Mouse (Mus musculus) activated CD4-positive, CD25-positive, alpha-beta regulatory T cell, adult 9 weeks (primary cell): ENCODE measurements around the gene Gse1. TPM values are rescaled to one million over a fixed set of nuclear protein-coding genes. Genes with fewer than 3 reads are reported as not detected.

Experiments
- polyA plus RNA-seq: library from polyadenylated mRNA; unstranded; fragments of 100-300 nt; shearing (Covaris generic); gene quantifications from one replicate; pipeline ENCODE4 v1.2.1, GENCODE M21; 2017

The Gse1 gene
- polyA plus RNA-seq, result 21.8 TPM

GRCm38 (mm10) chr8:120227891-120228591 is at the start of gene Gse1:
TSS of gene Gse1 (plus strand) at chr8:120228456.

GRCm38 (mm10) chr8:120588908-120589771 is 360.9 kb downstream of the Gse1 start, which contains the start of gene Gins2:
TSS of gene Gins2 (minus strand) at chr8:120589304.

Other genes with a start within 250 kb of the Gse1 start
- gene Crispld2, start 236.0 kb upstream of the Gse1 start, polyA plus RNA-seq, result not detected
- 4.3 TPM for gene Zdhhc7, start 127.0 kb upstream of the Gse1 start, polyA plus RNA-seq
- gene 6430548M08Rik, start 114.3 kb upstream of the Gse1 start, polyA plus RNA-seq, result 0.33 TPM
- gene Fam92b, start 51.0 kb upstream of the Gse1 start, polyA plus RNA-seq, result not detected